Mouse (Mus musculus) G1E-ER4 (cell line): Measurements from ENCODE around the gene Erf. TPM values are rescaled to one million over a fixed set of nuclear protein-coding genes. Genes with fewer than 3 reads are reported as not detected.

ENCODE experiments used
- GATA1 ChIP-seq: IDR thresholded peaks from one replicate; pipeline ENCODE4 v1.8.0; 2012; ENCODE audit warnings: low read length, inconsistent platforms
- polyA plus RNA-seq: library from polyadenylated mRNA; stranded (reverse); fragments of >175 nt; gene quantifications from 2 replicates; pipeline ENCODE4 v1.2.3, GENCODE M21; 2012

Erf gene
- polyA plus RNA-seq, 1 experiment = 176 TPM

GRCm38 (mm10) chr7:25272445-25273258, 22.1 kb upstream of the Erf start:
- TF ChIP-seq GATA1 = no peak

- TF ChIP-seq GATA1 = no peak
Observed at GRCm38 (mm10) chr7:25271651-25272444, 21.3 kb upstream of the Erf start.

- no peak for TF ChIP-seq GATA1
Observed at GRCm38 (mm10) chr7:25270652-25271633, 20.4 kb upstream of the Erf start.

- TF ChIP-seq GATA1 = no peak
Observed at GRCm38 (mm10) chr7:25269545-25270271, 19.1 kb upstream of the Erf start.

- no peak for TF ChIP-seq GATA1
Observed at GRCm38 (mm10) chr7:25269029-25269428, 18.5 kb upstream of the Erf start.

- TF ChIP-seq GATA1 = no peak
Observed at GRCm38 (mm10) chr7:25268588-25268987, 18.0 kb upstream of the Erf start.

- TF ChIP-seq GATA1 = no peak
Observed at GRCm38 (mm10) chr7:25267751-25268463, 17.3 kb upstream of the Erf start.

- TF ChIP-seq GATA1 = no peak
Observed at GRCm38 (mm10) chr7:25267301-25267750, 16.8 kb upstream of the Erf start, which contains the start of gene Cic. TSS of gene Cic (plus strand) at chr7:25267704.

- TF ChIP-seq GATA1 = no peak
Observed at GRCm38 (mm10) chr7:25266180-25266962, 15.8 kb upstream of the Erf start.

- peak; percentile 22 for TF ChIP-seq GATA1
Observed at GRCm38 (mm10) chr7:25265743-25266142, 15.2 kb upstream of the Erf start.

GRCm38 (mm10) chr7:25263968-25264870, 13.7 kb upstream of the Erf start:
- TF ChIP-seq GATA1 = no peak

GRCm38 (mm10) chr7:25261896-25262295, 11.3 kb upstream of the Erf start:
- TF ChIP-seq GATA1 = no peak
